Mouse (Mus musculus) ES-E14 (cell line): ENCODE results near the gene A2ml1. TPM values are rescaled to one million over a fixed set of nuclear protein-coding genes. Genes with fewer than 3 reads are reported as not detected.
A peak's percentile ranks its signal among the peaks of the same experiment; 100 is the strongest.

ENCODE experiments used
- DNase-seq: peaks from one replicate; pipeline ENCODE4 v3.0.0-alpha.2; 2013; ENCODE audit warnings: low read depth, low spot score
- H3K27ac ChIP-seq: 2 replicates; pipeline ENCODE4 v1.5.1; 2012; ENCODE audit warnings: low read depth, mild to moderate bottlenecking, low read length, moderate library complexity, mixed read lengths; ENCODE audit not compliant: poor library complexity, insufficient read depth, severe bottlenecking
- H3K36me3 ChIP-seq: 2 replicates; pipeline ENCODE4 v1.6.1; 2012; ENCODE audit warnings: mild to moderate bottlenecking, low read length, moderate library complexity, mixed read lengths; ENCODE audit not compliant: control insufficient read depth, poor library complexity, insufficient read depth, severe bottlenecking
- H3K4me1 ChIP-seq, 2 experiments: fragments of 150-350 bp in 1 of 2; sonication (generic) in 1 of 2; 2 replicates each; pipeline ENCODE4 v1.6.1; 2012; ENCODE audit warnings: low read length in 2 of 2, mild to moderate bottlenecking in 1 of 2, mixed read lengths in 1 of 2; ENCODE audit not compliant: control insufficient read depth in 2 of 2, insufficient read depth in 2 of 2, poor library complexity in 1 of 2
- H3K4me3 ChIP-seq, 2 experiments: fragments of 150-350 bp in 1 of 2; sonication (generic) in 1 of 2; 2 replicates each; pipeline ENCODE4 v1.5.1; 2012; ENCODE audit warnings: low read length in 2 of 2, low read depth in 1 of 2, mild to moderate bottlenecking in 1 of 2, mixed read lengths in 1 of 2; ENCODE audit not compliant: insufficient read depth in 1 of 2, poor library complexity in 1 of 2, severe bottlenecking in 1 of 2
- H3K9ac ChIP-seq: 2 replicates; pipeline ENCODE4 v1.6.1; 2012; ENCODE audit warnings: low read depth, mild to moderate bottlenecking, low read length, mixed read lengths; ENCODE audit not compliant: poor library complexity, insufficient read depth, severe bottlenecking
- H3K9me3 ChIP-seq: fragments of 150-350 bp; sonication (generic); 2 replicates; pipeline ENCODE4 v1.6.1; 2012; ENCODE audit warnings: low read depth, mild to moderate bottlenecking, low read length; ENCODE audit not compliant: control insufficient read depth, insufficient read depth
- CHD2 ChIP-seq: IDR thresholded peaks from 2 replicates; pipeline ENCODE4 v1.6.1; 2014; ENCODE audit warnings: mild to moderate bottlenecking, low read depth, low read length, inconsistent platforms
- HCFC1 ChIP-seq: IDR thresholded peaks from 2 replicates; pipeline ENCODE4 v1.6.1; 2012; ENCODE audit warnings: low read length, inconsistent platforms, borderline replicate concordance; ENCODE audit not compliant: insufficient read depth
- MAFK ChIP-seq: IDR thresholded peaks from 2 replicates; pipeline ENCODE4 v1.6.1; 2014; ENCODE audit warnings: mild to moderate bottlenecking, low read depth, low read length, inconsistent platforms; ENCODE audit not compliant: insufficient read depth
- ZC3H11A ChIP-seq: IDR thresholded peaks from 2 replicates; pipeline ENCODE4 v1.6.1; 2012; ENCODE audit warnings: low read depth, mild to moderate bottlenecking, inconsistent platforms, low read length, borderline replicate concordance
- ZNF384 ChIP-seq: IDR thresholded peaks from 2 replicates; pipeline ENCODE4 v1.6.1; 2012; ENCODE audit warnings: low read depth, low read length, inconsistent platforms
- in situ Hi-C, 2 experiments: fragments of 600-800 bp; cut with MboI; formaldehyde crosslinking; loops; one replicate each; pipeline ENCODE4 v1.15.1; 2025; ENCODE audit warnings: low sequenced_read_pairs in 2 of 2, inconsistent platforms in 1 of 2; ENCODE audit not compliant: unreplicated experiment in 2 of 2
- total RNA-seq: library from RNA; depleted of rRNA; stranded (reverse); fragments of 300-350 nt; gene quantifications from 2 replicates; pipeline ENCODE4 v1.2.3, GENCODE M21; 2012

A2ml1 gene
- total RNA-seq, 1 experiment, result not detected

DNA sequence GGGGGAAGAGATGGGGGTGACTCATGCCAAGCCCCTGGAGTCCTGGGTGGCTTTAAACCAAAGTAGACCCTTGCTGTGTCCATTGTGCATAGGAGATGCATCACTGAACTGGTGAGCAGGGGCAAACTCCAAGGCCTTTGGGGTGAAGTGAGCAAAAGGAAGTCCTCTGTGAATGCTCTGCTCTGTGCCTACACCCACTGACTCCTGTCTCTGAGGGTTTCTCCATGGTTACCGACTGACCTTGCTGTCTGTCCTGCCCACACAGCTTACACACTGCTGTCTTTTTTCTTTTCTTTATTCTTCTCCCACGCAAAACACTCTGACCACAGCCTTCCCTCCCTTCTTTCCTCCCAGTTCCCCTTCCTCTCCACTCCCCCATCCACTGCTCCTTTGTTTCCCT is 41.3 kb upstream of the A2ml1 start:
- DNase-seq, result no peak
- H3K4me3 ChIP-seq, result no peak overlapping the region
- no peaks in the 10 kb centered on the region for H3K4me1 ChIP-seq
- no peaks in the 10 kb centered on the region for H3K9me3 ChIP-seq
- no peak for TF ChIP-seq CHD2
- no peak for TF ChIP-seq ZNF384
- TF ChIP-seq ZC3H11A, result no peak
- no peak for TF ChIP-seq MAFK
- in situ Hi-C loops, result loop anchor here (5.0 kb wide), 2 partner anchors 165 to 170 kb away; partner anchors contain the start of gene Klrb1c (in 1 of the 2)
- no peak overlapping the region for H3K27ac ChIP-seq
- H3K9ac ChIP-seq, result no peak overlapping the region
- H3K36me3 ChIP-seq, result no peaks in the 10 kb centered on the region

DNA sequence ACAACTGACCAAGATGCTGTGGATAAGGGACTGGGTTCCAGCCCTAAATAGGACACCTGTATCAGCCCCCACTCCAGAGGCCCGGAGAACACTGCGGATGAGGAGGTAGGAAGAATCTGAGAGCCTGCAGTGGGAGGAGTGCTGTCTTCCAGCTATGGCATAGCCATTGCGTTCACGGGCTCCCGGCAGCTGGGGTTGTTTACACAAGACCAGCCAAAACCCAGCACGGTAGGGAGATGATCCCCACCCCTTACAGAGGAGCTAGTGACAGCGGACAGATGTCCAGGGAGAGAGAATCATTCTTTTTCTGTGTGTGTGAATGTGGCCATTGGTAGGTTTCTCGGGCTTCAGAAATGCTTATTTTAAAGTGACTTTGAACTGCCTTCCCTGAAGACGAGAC is 24.9 kb upstream of the A2ml1 start:
- no peak overlapping the region for H3K27ac ChIP-seq
- H3K4me1 ChIP-seq, result no peaks in the 10 kb centered on the region
- no peak overlapping the region for H3K9ac ChIP-seq
- H3K4me3 ChIP-seq, result no peak overlapping the region
- TF ChIP-seq CHD2 (no peak), ZC3H11A (no peak), MAFK (no peak), HCFC1 (no peak), ZNF384 (no peak)
- H3K36me3 ChIP-seq, result no peaks in the 10 kb centered on the region
- no peak for DNase-seq
- no peaks in the 10 kb centered on the region for H3K9me3 ChIP-seq
- in situ Hi-C loops, result no loop called here

DNA sequence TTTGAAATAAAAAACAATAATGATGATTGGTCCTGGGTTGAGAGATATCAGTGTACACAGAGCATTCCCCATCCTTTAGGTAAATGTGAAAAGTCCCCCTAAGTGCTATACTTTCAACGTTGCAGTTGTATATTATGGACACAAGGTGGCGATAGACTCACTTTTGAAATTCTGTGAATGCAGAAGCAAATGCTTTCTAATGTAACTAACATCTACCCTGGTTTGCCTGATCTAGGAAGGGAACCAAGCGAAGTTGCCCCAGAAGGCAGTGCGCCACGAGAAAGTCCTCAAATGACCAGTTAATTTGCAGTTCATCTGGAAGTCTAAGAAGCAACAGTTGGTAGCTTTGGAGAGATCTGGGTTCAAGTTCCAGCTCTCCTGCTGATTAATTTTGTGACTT is 23.1 kb upstream of the A2ml1 start:
- Histone ChIP-seq H3K36me3 (no peaks in the 10 kb centered on the region), H3K27ac (no peak overlapping the region), H3K9me3 (no peaks in the 10 kb centered on the region), H3K4me1 (no peaks in the 10 kb centered on the region), H3K4me3 (no peak overlapping the region), H3K9ac (no peak overlapping the region)
- TF ChIP-seq MAFK (no peak), HCFC1 (no peak), CHD2 (no peak), ZC3H11A (peak; percentile 70; the same call in 1 of the 2 replicates)
- in situ Hi-C loops, result no loop called here
- DNase-seq, result peak; percentile 49

DNA sequence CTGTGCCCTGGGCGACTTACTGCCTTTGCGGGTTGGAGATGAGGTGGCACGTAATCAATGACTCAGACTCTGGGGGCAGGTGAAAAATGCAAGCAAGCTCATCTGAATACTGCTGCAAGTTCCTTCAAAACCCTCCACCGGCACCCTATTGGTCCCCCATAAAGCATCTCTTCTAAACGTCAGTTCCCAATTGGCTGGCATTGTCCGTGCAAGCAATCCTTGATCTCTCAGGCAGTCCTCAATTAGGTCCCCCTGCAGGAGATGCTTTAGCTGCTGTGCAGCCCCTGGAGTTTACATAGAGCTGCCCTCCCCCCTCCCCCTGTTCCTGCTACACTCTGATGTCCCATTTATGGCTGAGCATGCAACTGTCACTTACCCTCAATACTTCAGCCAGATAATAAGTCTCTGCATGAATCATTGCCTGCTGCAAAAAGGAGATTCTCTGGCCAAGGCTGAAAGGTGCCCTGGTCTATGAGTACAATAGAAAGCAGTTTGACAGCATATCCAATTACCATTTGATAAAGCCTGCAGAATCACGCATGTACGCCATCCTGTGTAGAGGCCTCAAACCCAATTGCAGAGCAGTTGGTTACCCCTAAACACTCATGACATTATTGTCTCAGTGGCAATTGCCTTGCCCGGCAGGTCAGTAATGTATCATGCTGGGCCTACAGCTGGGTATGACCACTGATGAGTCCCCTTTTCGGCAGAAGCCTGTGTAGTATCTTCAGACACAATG is 21.2 kb upstream of the A2ml1 start:
- Histone ChIP-seq H3K9me3 (no peaks in the 10 kb centered on the region), H3K4me3 (no peak overlapping the region), H3K27ac (no peak overlapping the region), H3K4me1 (no peaks in the 10 kb centered on the region), H3K9ac (no peak overlapping the region), H3K36me3 (no peaks in the 10 kb centered on the region)
- TF ChIP-seq CHD2, result no peak
- no peak for TF ChIP-seq MAFK
- no peak for TF ChIP-seq HCFC1
- no peak for TF ChIP-seq ZC3H11A
- no peak for TF ChIP-seq ZNF384
- in situ Hi-C loops, result no loop called here
- DNase-seq, result no peak
